Mouse (Mus musculus) hindlimb bud, embryonic 11.5 days (tissue): ENCODE measurements around the gene Atn1.

Experiments
- DNase-seq: peaks from one replicate; pipeline ENCODE4 v3.0.0-alpha.2; 2012; ENCODE audit warnings: low read depth, low spot score; ENCODE audit errors: extremely low spot score

Gene Atn1

DNA sequence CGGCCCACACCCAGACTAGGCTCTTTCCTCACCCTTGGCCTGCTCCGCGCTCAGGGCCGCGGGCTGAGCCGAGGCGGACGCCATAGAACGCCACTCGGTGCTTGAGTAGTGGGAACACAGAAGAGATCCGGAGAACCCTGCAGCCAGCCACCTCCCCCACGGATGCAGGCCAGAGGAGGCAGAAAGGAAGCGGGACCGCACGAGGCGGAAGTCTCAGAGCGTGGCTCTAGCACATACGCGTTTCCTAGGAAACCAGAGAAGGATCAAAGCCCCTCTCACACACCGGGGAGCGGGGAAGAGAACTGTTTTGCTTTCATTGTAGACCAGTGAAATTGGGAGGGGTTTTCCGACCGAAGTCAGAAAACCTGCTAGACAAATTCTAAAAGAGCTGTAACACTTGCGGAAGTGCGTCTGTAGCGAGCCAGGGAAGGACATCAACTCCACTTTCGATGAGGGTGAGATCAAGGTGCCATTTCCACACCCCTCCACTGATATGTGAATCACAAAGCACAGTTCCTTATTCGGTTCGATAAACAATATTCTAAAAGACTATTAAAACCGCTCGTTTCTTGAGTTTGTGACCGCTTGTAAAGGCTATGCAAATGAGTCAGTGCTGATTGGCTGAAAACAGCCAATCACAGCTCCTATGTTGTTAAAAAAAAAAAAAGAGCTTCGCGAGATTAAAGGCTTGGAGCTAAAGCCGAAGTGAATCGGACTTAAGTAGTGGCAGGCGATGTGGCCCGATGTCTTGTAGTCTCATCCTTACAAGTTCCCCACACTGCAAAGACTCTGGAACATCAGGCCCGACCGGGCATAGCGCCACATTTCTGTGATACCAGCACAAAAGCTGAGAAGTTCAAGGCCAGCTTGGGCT lies 15.2 kb downstream of the Atn1 start, which contains the start of gene Grcc10:
Gene Grcc10, minus strand, starts transcription at position 487 of the 874 bp plus-strand sequence.
- DNase-seq = peak; percentile 96

DNA sequence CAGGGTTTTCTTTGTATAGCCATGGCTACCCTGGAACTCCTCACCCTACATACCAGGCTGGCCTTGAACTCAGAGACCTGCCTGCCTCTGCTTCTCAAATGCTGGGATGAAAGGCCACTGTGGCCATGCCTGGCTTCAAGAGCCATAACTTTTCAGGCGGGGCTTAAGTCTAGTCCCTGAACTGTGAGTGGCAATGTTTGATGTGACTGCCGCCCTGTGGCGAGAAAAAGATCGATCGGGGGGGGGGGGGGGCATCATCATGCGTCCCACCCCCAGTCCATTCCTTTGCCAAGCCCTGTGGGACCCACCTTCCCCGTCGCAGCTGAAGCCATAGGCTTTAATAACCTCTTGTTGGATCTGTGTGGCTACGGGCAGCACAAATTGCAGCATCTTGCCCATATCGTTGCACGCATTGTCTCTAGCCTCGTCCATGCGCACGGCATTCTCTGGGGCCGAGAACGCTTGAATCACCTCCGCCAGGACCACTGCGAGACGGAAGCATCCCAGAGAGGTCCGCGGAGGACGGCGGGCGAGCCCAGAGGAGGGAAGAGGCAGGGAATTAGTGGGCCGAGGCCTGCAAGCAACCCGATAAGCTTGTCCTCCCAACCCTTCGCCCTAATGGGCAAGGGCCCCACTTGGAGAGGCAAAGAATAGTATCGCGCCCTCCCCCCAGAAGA lies 16.0 kb downstream of the Atn1 start:
- DNase-seq = no peak

DNA sequence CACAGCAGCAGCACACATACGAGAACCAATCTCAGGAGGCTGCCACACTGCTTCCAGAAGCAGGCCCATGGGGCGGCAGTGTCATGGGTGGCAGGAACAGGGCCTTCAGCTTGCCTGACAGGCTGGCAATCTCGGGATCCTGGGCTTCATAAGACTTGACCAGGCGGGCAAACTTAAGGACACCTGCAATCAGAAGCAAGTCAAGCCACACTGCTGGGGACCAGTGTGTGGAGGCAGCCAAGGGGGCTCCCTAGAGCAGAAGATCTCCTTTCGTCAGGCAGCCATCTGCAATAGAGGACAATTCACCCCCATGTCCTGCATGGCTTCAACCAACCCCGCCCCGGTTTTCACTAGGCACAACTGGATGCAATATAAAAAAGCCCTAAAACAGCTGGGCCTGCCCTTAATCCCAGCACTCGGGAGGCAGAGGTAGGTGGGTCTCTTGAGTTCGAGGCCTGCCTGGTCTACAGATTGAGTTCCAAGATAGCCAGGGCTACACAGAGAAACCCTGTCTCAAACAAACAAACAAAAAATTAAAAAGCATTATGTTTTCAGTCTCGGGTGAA lies 17.0 kb downstream of the Atn1 start:
- no peak for DNase-seq

DNA sequence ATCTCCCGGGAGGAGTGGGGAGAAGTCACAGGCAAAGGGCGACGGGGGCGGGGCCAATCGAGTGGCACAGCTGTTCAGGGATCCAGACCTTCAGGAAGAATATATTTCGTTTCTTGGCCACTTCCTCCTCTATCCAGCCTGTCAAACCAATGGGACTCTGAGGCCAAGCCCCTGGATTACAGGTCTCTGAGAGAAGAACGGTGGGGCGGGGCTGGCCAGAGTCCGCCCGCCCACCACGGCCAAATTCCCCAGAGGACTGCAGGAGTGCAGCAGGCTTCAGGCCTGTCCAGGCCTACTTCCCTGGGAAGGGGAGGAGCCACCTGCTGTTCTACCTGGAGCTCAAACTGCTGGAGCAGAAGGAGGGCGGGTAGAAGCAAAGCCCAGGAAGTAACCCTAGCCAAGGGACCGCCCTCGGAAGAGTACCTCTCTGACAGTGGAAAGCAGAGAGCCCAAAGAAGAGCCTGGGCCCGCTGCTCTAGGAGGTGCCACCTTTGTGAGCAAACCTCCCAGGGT lies 17.8 kb downstream of the Atn1 start, which contains the start of gene Ptpn6:
Gene Ptpn6, minus strand, starts transcription at position 204 of the 513 bp plus-strand sequence.
- DNase-seq = no peak

DNA sequence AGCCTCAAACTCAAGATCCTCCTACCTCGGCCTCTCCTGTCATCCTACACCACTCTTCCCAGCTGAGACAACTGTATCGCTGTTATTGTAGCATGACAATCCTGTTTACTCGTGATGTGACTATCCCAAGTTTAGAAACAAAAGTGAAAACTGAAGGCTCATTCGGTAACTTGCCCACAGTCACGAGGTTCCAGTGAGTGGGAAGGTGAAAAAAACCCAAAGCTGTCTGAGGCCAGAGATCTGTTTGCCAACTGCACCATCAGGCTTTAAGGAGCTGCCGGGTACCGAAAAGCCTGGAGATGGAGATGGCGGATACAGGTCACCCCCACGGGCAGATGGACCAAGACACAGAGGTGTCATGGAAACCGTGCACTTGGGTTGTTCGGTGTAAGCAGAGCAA lies 19.3 kb downstream of the Atn1 start:
- no peak for DNase-seq

DNA sequence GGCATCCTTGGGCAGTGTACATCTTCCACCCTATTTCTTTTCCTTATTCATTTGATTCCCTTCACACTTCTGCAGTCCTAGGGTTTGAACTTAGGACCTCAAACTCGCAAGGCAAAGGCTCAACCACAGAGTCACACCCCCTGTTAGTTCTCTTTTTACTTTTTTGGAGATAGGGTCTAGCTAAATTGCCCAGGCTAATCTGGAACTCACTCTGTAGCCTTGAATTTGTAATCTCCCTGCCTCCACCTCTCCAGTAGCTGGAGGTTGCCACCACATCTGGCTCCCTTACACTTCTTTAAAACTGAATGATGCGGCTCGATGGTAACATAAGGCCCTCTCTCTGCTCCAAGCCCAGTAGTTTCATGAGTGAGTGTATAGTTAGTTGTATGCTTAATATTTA lies 21.9 kb downstream of the Atn1 start:
- no peak for DNase-seq

DNA sequence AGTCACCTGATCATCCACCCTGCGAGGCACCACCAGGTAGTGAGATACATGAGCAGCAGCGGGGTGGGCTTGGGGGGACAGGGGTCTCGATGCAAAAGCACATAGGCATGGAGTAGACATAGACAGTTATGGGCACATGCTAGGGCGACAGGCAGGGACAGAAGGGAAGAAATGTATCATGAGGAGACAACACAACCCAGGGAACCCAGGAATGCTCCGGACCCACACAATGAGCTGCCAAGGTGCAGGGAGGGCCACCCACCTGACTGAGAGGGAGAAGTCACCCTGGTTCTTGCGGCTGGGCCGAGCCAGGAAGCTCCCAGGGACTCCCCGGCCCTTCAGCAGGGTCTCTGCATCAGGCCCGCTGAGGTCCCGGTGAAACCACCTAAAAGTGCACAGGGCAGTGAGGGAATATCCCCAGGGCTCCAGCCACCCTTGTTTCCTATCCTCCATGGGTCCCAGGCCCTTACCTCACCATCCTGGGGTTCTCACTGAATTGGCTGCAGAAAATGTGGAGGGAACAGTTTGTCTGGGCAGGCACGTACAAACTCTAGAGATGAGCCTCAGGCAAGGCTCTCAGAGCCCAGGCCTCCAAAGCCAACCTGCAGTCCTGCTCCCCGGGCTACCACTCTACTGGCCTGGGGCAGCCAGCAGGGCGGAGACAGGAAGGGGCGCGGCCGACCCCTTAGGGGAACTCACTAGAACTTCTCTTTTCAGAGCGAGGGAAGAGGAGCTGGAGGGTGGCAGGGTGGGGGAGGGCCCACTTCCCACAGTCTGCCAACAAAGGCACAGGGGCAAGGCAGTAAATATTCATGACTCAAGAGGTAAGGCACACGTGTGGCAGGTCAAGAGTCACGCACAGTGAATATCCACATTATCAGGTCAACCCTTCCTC lies 23.6 kb downstream of the Atn1 start:
- DNase-seq = no peak

DNA sequence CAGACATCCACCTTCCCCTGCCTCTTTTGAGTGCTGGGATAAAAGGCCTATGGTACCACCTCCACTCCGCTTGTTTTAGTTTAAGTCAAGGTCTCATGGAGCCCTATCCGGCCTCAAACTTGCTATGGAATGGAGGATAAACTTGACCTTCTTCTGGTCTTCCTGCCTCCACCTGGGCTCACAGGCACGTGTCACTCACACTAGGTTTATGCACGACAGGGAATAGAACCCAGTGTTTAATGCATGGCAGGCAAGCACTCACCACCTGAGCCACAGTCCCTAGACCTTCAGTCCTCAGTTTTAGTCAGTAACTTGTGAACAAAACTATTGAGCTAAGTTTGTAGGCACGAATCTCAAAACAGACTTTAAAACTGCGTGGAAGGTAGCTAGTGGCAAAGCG lies 25.3 kb downstream of the Atn1 start:
- DNase-seq = no peak

DNA sequence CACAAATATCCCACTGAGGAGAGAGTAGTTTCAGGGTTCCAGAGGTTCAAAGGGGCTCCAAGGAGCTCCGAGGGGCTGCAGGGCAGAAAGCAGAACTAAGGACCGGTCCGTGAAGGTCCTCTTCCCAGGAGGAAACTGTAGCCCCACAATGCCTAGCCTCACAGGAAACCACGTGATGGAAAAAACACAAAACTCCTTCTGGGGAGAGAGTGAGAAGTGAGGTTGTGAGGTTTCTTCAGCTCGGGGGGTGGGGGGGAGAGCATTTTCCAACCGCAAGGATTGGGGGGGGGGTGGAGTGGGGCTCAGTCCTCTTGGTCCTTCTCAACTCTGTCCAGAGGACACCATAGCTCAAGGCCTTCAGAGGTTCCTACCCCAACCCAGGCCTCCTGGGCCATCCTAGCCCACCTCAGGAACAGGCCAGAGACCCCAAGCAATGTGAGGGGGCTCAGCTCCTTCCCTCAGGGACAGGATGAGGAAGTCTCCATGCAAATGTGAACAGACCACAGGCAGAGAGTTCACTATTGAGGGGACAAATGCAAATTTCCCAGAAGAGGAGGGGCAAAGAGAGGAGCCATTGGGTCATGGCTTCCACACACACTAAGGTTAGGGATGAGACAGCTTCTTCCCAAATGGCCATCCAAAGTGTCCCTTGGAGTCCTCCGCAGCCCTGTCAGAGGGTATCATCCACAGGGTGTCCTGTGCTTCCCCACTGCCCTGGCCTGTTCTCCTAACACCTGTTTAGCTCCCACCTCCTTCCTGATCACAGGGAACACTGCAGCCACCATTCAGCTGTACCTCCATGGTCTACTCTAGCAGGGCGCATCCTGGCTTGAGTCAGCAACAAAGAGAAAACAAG lies 26.2 kb downstream of the Atn1 start:
- no peak for DNase-seq

DNA sequence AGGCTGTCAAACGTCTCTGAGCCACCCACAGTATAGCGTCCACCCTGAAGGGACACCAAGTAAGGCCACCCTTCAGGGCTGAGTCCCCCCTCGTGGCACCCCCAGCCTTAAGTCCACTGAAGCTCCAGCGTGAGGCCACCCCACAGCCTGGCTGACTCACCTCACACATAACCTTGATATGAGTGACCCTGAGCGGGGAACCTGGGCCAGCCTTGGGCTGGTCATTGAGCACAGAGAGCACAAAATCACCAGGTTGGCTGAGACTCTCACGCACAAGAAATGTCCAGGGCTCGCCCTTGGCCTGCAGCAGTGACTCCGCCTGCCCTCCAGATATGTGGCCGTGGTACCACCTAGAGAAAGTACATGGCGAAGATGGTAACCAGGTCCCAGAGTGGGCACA lies 27.7 kb downstream of the Atn1 start:
- no peak for DNase-seq

DNA sequence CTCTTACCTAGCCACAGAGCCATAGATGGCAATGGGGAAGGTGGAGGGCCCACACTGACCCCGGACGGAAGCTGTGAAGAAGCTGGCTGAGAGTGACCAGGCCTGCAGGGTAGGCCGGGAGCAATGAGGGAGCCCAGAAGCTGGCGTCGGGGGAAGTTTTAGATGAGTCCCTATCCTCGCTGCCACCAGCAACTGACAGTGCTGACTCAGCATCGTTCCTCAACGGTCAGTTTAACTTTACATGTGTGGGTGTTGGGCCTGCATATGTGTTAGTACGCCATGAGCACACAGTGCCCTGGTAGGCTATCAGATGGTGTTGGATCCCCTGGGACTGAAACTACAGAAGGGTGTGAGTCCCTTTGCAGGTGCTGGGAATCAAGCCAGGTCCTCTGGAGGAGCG lies 31.9 kb downstream of the Atn1 start:
- no peak for DNase-seq

DNA sequence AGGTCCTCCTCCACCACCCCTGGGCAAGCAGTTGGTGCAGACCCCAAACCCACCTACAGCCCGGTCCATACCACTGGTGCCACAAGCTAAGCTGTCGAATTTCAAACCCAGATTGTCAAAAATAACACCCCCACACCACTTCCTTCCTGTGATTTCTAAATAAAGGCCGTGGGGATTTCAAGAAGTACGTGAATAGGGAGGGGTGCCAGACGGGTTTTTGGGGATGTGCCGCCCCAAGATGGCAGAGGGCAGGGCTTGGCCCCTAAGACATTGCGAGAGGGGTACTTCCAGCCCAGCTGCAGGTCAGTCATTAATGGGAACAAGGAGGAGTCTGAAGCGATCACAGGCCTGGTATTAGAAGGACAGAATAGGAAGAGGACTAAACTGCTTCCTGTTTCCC lies 32.8 kb downstream of the Atn1 start:
- DNase-seq = no peak

DNA sequence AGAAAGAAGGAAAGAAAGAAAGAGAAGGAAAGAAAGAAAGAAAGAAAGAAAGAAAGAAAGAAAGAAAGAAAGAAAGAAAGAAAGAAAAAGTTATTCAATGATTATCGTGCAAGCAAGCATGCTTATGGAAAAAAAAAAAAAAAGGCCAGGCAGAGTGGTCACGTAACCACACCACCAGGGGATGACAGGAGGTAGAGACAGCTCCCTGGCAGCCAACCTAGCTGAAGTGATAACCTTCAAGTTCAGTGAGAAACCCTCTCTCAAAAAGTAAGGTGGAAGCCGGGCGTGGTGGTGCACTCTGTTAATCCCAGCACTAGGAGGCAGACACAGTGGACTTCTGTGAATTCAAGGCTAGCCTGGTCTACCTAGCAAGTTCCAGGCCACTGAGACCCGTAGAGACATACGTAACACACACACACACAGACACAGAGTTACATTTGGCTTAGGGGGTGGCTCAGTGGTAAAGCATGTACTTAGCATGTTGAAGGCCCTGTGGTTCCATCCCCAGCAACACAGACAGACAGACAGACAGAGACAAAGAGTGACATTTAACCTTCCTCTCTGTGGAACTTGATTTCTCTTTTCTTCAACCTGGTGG lies 33.3 kb downstream of the Atn1 start:
- DNase-seq = no peak

DNA sequence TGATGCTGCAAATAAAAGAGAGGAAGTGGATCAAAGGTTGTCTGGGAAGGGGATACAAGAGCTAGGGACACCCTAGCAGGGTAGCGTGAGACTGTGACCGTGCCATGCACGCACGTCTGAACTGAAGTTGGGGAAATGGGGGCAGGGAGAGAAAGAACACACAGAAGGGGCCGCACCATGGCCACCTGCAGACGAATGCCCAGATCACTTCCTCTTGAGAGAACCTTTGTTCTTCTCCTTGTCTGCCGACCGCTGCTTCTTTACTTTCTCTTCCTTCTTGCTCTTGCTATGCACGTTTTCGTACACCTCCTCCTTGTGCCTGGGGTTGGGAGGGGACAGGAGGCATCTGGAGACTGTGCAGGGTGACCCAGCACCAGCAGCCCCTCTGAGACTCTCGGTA lies 35.4 kb downstream of the Atn1 start:
- no peak for DNase-seq

DNA sequence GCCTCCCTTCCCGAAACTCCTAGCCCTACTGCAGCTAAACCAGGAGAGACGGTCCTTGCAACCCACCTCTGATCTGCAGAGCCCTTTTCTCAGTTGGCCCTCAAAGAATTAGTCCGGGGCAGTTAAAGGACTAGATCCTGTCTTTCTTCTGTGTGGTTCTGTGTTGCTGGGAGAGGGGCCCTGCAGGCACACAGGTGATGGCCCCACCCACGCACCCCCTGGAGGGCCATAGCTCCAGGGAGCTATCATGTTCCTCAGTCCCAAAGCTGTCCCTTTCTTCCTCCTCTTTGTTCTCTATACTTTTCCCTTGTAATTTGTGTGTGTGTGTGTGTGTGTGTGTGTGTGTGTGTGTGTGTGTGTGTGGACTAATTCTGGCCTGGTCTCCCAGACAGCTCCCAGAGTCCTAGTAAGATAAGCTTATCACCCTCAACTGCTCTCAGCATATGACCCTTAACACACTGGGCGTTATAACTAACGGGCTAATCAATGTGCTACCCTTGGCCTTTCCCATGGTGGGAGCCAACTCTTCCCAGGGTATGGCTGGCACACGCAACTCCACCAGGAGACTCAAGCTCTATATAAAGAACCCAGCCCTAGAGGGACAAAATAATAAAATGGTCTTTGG lies 36.9 kb downstream of the Atn1 start:
- no peak for DNase-seq

DNA sequence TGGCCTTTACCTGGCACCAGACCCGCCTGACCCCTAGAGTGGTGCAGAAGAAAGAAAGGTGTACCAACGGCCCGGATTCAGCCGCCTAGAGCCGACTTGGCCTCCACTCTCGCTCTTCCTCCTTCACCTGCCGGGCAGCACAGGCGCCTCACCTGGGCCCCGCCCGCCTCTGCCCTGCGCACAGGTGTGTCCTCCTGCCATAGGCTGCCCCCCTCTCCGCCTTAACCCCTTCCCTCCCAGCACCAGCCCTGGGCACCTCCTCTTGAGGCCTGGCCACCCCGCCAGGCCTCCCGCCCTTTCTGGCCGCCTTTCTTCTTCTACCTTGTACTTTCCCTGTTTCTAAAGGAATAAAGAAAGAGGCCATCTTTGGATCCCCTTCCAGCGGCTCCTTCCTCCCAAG lies 37.6 kb downstream of the Atn1 start:
- DNase-seq = no peak

DNA sequence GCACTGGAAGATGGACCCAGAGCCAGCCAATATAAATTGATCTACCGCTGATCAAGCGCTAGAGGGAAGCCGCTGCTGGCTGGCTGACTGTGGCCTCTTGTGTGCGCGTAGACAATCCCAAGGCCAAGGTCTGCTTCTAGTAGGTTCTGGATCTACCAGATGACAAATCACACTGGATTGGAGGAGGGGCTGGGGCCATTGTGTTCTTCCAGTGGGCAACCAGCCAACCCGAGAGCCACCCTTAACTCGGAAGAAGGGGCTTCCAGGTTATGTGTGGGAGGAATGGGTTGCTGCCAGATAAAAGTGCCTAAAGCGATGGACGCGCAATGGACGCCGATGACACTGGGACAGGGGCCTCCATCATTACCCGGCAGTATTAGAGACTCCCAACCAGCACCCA lies 38.4 kb downstream of the Atn1 start:
- DNase-seq = no peak

DNA sequence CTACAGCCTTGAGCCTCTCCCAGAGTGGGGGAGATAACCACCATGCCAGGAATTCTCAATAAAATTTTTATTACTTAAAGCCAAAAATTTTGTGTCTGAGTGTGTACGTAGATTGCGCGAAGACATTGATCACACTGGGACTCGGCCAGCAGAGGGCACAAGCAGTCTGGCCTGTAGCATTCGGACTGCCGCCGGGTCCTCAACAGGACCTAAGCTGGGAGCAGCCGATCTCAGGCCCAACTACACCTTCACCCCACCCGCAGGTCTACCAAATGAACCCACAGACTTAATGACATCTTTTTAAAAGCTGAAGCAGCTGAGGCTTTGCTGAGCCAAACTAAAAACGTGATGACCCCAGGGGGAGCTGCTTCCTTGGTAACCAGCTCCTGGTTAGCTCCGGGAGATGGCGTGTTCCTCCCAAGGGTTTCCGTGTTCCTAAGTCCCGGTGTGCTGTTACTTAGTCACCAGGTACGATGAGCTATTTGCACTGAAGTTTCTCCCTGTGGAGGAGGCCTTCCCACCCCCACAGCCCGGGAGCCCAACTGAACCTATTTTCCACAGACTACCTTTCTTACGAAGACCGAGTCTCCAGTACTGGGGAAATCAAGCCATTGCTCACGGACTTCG lies 39.3 kb downstream of the Atn1 start:
- no peak for DNase-seq

DNA sequence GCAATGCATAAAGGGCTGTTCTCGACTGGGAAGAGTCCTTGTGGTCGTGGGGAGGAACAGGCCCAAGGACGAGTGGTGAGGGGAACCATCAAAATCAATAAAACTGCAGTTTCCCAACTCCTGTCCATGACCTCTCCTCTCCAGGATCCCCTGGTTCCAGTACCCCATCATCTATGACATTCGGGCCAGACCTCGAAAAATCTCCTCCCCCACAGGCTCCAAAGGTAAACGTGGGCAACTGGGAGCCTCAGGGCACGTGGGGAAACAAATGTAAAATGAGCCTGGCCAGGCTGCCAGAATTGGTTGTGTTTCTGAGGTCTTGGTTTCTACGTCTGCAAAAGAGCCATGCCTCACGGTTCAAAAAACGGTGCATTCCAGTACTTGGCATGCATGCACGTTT lies 43.4 kb downstream of the Atn1 start:
- DNase-seq = no peak
